Mouse (Mus musculus) embryonic facial prominence, embryonic 14.5 days (tissue): Measurements from ENCODE around the gene Ciao2a. TPM values are rescaled to one million over a fixed set of nuclear protein-coding genes. Genes with fewer than 3 reads are reported as not detected.
A peak's percentile ranks its signal among the peaks of the same experiment; 100 is the strongest.

Source experiments
- ATAC-seq: fragments of 200-750 bp; cut with Nextera tagmentation; 2 replicates; pipeline ENCODE4 v1.8.0; 2017; ENCODE audit warnings: low read depth, moderate number of reproducible peaks, moderate TSS enrichment
- DNase-seq: peaks from one replicate; pipeline ENCODE4 v3.0.0-alpha.2; 2015; ENCODE audit warnings: low spot score
- H3K27ac ChIP-seq: fragments of 300-500 bp; sonication (generic); replicated peaks from 2 replicates; pipeline ENCODE4 v1.5.1; 2014; ENCODE audit warnings: low read depth, mild to moderate bottlenecking, low read length, moderate library complexity
- H3K27me3 ChIP-seq: fragments of 300-500 bp; sonication (generic); replicated peaks from 2 replicates; pipeline ENCODE4 v1.6.1; 2014; ENCODE audit warnings: low read length; ENCODE audit not compliant: control insufficient read depth, insufficient read depth
- H3K36me3 ChIP-seq: fragments of 300-500 bp; sonication (generic); 2 replicates; pipeline ENCODE4 v1.6.1; 2014; ENCODE audit warnings: low read length, mixed read lengths; ENCODE audit not compliant: control insufficient read depth, insufficient read depth
- H3K4me1 ChIP-seq: fragments of 300-500 bp; sonication (generic); 2 replicates; pipeline ENCODE4 v1.6.1; 2014; ENCODE audit warnings: antibody characterized with exemption, low read length; ENCODE audit not compliant: control insufficient read depth, insufficient read depth
- H3K4me2 ChIP-seq: fragments of 300-500 bp; sonication (generic); 2 replicates; pipeline ENCODE4 v1.6.1; 2014; ENCODE audit warnings: low read depth, mild to moderate bottlenecking, low read length, moderate library complexity, mixed read lengths
- H3K4me3 ChIP-seq: fragments of 300-500 bp; sonication (generic); 2 replicates; pipeline ENCODE4 v1.5.1; 2014; ENCODE audit warnings: low read depth, mild to moderate bottlenecking, low read length
- H3K9ac ChIP-seq: fragments of 300-500 bp; sonication (generic); 2 replicates; pipeline ENCODE4 v1.6.1; 2014; ENCODE audit warnings: low read depth, mild to moderate bottlenecking, low read length, moderate library complexity, mixed read lengths
- H3K9me3 ChIP-seq: fragments of 300-500 bp; sonication (generic); 2 replicates; pipeline ENCODE4 v1.6.1; 2016; ENCODE audit warnings: low read length; ENCODE audit not compliant: control insufficient read depth
- WGBS: fragments of 180-500 bp; shearing (Covaris S2); extraction: QIAGEN DNeasy Blood & Tissue Kit; methylation state at CpG from one replicate; pipeline ENCODE4 v1.1.7; 2014; 5-methylcytosine and 5-hydroxymethylcytosine counted together
- polyA plus RNA-seq: library from polyadenylated mRNA; unstranded; fragments of >200 nt; fragmentation: Nextera tagmentation; extraction: Ambion mirVana; gene quantifications from 2 replicates; pipeline ENCODE4 v1.2.1, GENCODE M21; 2014

Ciao2a gene
- polyA plus RNA-seq = 112 and 119 TPM in 2 replicates

DNA sequence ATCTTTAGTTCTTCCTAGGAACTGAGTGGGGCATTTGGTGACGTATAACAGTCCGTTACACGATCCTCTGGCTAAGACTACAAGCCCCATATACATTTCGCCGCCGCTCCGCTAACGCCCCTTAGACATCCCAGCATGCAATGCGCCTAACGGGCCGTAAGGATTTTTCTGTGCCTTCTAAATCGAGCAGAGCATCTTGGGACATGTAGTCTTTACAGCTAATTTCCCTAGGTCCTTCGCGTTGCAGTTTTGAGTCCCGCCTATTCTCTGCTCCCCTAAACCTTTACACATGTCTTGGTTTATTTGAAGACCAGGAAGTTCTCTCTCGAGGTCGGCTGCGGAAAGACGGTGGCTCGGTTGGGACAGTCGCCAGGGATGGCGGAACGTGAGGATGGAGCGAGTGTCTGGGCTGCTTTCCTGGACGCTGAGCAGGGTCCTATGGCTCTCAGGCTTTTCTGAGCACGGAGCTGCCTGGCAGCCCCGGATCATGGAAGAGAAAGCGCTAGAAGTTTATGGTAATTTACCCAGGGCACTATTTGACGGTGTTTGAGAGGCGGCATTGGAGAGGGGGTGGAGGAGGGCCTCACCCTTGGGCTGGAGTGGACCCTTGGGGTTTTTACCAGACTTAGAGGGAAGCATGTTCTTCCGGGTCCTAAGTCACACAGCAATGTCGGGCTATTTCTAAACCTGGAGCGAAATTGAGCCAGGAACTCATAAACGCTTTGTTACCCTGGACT lies at the start of gene Ciao2a, which contains the start of gene Snx1:
TSS of gene Ciao2a (plus strand) at position 156 of the 737 bp plus-strand sequence.
TSS of gene Snx1 (minus strand) at position 132 of the 737 bp plus-strand sequence.
- no peaks in the 10 kb centered on the region for H3K27me3 ChIP-seq
- peak; percentile 75 for ATAC-seq
- H3K9ac ChIP-seq = peak within 1 kb of the TSS; percentile 80
- under 1% methylated on average over 34 of the region's 34 CpGs for WGBS
- 0 out of 2 replicates have a peak, but pooled peaks cover 10% of the 10 kb centered on the region for H3K36me3 ChIP-seq
- peak within 1 kb of the TSS; percentile 83 for H3K4me2 ChIP-seq
- peak; percentile 99 for DNase-seq
- H3K9me3 ChIP-seq = no peaks in the 10 kb centered on the region
- H3K4me3 ChIP-seq = peak within 1 kb of the TSS; percentile 69
- H3K27ac ChIP-seq = peak within 1 kb of the TSS; percentile 84
- peaks cover 25% of the 10 kb centered on the region for H3K4me1 ChIP-seq

DNA sequence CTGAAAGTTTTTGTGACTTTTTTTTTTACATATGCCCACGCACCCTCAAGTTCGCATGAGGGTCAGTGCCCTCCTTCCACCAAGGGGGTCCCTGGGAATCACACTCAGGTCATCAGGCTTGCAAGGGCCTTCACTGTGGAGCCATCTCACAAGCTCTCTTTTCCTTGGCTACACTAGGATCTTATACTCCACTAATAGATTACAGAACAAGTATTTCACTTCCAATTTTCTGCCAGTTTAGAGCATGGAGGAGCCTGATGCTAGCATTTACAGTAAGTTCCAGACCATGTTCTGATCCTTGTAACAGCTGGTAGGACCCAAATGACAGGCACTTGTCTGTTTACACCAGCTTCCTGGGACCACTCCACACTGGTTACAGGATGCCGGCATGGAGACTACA lies 48.3 kb upstream of the Ciao2a start:
- ATAC-seq (no peak), DNase-seq (no peak)
- Histone ChIP-seq H3K4me2 (no peak overlapping the region), H3K9ac (no peak overlapping the region), H3K36me3 (no peaks in the 10 kb centered on the region), H3K4me1 (no peaks in the 10 kb centered on the region), H3K9me3 (no peaks in the 10 kb centered on the region), H3K27me3 (no peaks in the 10 kb centered on the region), H3K27ac (peak overlapping the region; percentile 65), H3K4me3 (no peak overlapping the region)
- 46% methylated on average over 3 of the region's 3 CpGs for WGBS

DNA sequence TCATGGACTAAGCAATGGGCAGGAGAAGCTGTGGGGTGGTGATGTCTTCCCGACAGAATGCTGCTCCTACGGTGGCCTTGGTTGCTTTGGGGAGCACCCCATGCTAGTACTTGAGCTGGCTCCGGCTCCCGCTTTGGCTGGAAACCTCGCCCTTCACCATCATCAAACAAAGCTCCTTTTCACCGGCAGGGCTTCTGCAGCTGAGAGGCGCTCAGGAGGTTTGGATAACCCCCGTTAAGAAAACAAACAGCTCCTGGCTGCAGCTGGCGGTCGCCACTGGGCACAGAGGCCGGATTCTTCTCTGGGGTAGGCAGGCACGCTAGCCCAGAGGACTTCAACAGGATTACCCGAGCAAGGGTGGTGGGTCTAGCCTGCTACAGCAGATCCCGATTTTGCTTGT lies 47.9 kb upstream of the Ciao2a start:
- peak overlapping the region; percentile 65 for H3K27ac ChIP-seq
- 0 out of 2 replicates have a peak overlapping the region, but pooled peaks have one; percentile 25 for H3K9ac ChIP-seq
- no peaks in the 10 kb centered on the region for H3K27me3 ChIP-seq
- peak overlapping the region; percentile 15; the same call in 1 of the 2 replicates for H3K4me2 ChIP-seq
- no peaks in the 10 kb centered on the region for H3K9me3 ChIP-seq
- H3K36me3 ChIP-seq = no peaks in the 10 kb centered on the region
- H3K4me1 ChIP-seq = no peaks in the 10 kb centered on the region
- WGBS = 4% methylated on average over 14 of the region's 14 CpGs
- no peak overlapping the region for H3K4me3 ChIP-seq
- DNase-seq (peak; percentile 56), ATAC-seq (peak; percentile 55; the same call in 1 of the 2 replicates)

DNA sequence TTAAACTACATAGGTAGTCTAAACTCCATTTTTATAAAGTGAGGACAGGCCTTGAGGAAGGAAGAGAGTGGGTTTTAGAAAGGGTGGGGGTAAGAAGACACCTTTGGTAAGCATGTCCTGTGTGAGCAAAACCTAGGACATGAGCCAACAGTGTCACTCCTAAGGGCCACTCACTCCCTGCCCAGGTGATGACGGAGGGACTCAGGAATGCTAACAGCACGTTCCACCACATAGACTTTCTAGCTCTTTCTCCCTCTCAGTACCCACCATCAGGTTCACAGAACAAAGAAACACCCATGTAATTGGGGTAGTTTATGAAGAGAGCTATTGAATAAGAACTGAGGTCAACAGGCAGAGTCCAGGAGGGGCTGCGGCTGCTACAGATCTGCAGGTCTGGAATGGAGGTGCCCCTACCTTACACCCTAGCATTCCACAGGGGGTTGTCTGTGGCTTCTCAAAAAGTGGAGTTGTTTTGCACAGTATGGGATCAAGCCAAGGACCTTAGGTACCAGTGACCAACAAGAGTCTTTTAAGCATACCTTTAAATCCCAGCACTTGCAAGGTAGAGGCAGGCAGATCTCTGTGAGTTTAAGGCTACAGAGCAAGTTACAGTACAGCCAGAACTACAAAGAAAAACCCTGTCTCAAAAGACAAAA lies 45.5 kb upstream of the Ciao2a start:
- no peak overlapping the region for H3K27ac ChIP-seq
- H3K4me1 ChIP-seq = no peaks in the 10 kb centered on the region
- no peak overlapping the region for H3K9ac ChIP-seq
- H3K27me3 ChIP-seq = no peaks in the 10 kb centered on the region
- no peaks in the 10 kb centered on the region for H3K9me3 ChIP-seq
- H3K36me3 ChIP-seq = no peaks in the 10 kb centered on the region
- H3K4me3 ChIP-seq = no peak overlapping the region
- 72% methylated on average over 3 of the region's 3 CpGs for WGBS
- DNase-seq (no peak), ATAC-seq (no peak)
- H3K4me2 ChIP-seq = no peak overlapping the region

DNA sequence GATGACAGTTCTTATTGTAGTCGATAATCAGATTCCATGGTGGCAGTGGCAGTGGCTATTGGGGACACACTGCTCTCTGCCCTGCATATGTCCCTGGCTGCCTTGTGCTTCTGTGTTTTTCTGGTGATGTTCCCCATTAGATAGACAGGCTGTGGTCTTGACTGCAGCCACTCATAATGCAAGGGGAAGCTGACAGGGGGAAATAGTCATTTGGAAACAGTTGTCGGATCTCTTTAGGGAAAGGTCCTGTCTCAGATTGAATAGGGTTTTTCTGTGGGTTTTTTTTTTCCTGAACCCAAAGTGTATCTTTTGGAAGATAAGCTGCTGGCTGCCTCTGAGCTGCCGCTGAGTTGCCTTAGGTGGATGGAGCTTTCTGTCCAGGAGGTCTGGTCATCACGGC lies 44.4 kb upstream of the Ciao2a start:
- no peak overlapping the region for H3K9ac ChIP-seq
- DNase-seq = no peak
- H3K9me3 ChIP-seq = no peaks in the 10 kb centered on the region
- no peak overlapping the region for H3K27ac ChIP-seq
- H3K4me1 ChIP-seq = no peaks in the 10 kb centered on the region
- 69% methylated on average over 4 of the region's 4 CpGs for WGBS
- peaks cover 8% of the 10 kb centered on the region for H3K36me3 ChIP-seq
- ATAC-seq = no peak
- no peak overlapping the region for H3K4me2 ChIP-seq
- no peaks in the 10 kb centered on the region for H3K27me3 ChIP-seq
- H3K4me3 ChIP-seq = no peak overlapping the region

DNA sequence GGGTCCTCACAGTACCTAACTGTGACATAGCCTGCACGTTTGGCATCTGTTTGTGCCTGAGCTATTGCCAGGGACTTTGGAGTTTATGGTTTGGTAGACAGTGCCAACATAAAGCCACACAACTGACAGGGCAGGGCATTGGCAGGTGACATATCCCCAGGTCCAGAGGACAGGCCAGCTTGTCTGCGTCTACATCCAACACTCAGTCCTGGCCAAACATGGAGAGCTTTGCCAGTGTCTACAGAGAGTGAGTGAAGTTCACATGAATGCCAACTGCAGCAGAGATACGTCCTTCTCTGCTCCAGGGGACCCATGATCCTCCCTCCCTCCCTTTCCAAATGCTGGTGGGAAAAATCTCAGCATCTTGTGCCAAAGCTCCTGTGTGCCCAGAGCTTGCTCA lies 42.2 kb upstream of the Ciao2a start:
- no peaks in the 10 kb centered on the region for H3K27me3 ChIP-seq
- no peaks in the 10 kb centered on the region for H3K9me3 ChIP-seq
- no peak overlapping the region for H3K4me3 ChIP-seq
- no peak overlapping the region for H3K4me2 ChIP-seq
- ATAC-seq = no peak
- no peaks in the 10 kb centered on the region for H3K4me1 ChIP-seq
- no peak for DNase-seq
- H3K36me3 ChIP-seq = peaks cover 30% of the 10 kb centered on the region
- H3K9ac ChIP-seq = no peak overlapping the region
- H3K27ac ChIP-seq = no peak overlapping the region
- WGBS = 91% methylated on average over 3 of the region's 3 CpGs

DNA sequence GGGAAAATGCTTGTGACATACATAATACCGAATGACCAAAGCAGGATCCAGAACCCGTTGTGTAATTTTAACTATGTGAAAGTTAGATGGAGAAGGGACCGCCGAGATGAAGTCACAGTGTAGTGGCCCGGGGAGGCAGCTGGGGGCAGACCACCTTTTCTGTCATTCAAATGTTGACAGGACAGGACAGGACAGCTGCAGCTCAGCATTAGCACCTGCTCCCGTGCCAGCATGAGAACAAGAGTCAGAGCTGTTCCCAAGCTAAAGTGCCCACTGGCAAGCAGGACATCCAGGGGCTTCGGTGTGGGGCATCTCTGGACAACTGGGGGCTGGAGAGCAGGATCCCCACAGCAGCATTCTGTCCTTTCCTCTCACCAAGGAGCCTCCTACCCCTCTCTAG lies 39.3 kb upstream of the Ciao2a start:
- 90% methylated on average over 7 of the region's 7 CpGs for WGBS
- no peaks in the 10 kb centered on the region for H3K27me3 ChIP-seq
- H3K9ac ChIP-seq = no peak overlapping the region
- no peak overlapping the region for H3K27ac ChIP-seq
- no peaks in the 10 kb centered on the region for H3K9me3 ChIP-seq
- ATAC-seq (no peak), DNase-seq (no peak)
- H3K4me1 ChIP-seq = no peaks in the 10 kb centered on the region
- H3K36me3 ChIP-seq = peaks cover 59% of the 10 kb centered on the region
- no peak overlapping the region for H3K4me2 ChIP-seq
- H3K4me3 ChIP-seq = no peak overlapping the region

DNA sequence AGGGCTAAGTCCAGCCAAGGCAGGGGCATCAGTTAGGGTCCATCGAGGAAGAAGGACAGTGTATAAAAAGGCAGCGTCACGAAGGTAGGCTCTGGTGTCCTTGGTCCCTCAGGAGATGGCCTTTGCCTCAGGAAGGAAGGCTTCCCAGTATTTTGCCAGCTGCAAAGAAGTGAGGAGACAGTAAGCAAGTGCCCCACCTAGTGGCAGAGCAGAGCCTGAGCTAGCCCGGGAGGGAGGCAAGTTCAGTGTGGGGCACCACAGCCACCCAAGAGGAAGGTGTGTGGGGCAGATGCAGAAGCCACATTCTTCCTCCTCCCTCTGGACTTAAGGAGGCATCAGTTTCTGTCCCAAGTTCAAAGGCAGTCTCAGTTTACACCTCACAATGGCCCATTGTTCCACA lies 38.0 kb upstream of the Ciao2a start:
- DNase-seq (peak; percentile 64), ATAC-seq (peak; percentile 54; the same call in 1 of the 2 replicates)
- Histone ChIP-seq H3K4me3 (no peak overlapping the region), H3K9ac (no peak overlapping the region), H3K4me1 (no peaks in the 10 kb centered on the region), H3K4me2 (no peak overlapping the region), H3K27me3 (no peaks in the 10 kb centered on the region), H3K36me3 (peaks cover 73% of the 10 kb centered on the region), H3K27ac (no peak overlapping the region), H3K9me3 (no peaks in the 10 kb centered on the region)
- 25% methylated on average over 4 of the region's 4 CpGs for WGBS
